Mouse (Mus musculus) left cerebral cortex, postnatal 14 days (tissue): ENCODE measurements around the gene Lkaaear1. TPM values are rescaled to one million over a fixed set of nuclear protein-coding genes. Genes with fewer than 3 reads are reported as not detected.

Source experiments
- DNase-seq, 2 experiments: peaks; one replicate each; pipeline ENCODE4 v3.0.0; 2021 to 2022; ENCODE audit warnings: low spot score in 2 of 2, mixed read lengths in 1 of 2
- intact Hi-C: fragments of 180-260 bp; cut with DNase I; formaldehyde crosslinking; loops from one replicate; pipeline ENCODE4 v1.15.1; 2025
- long read RNA-seq, 2 experiments: library from polyadenylated mRNA; stranded (forward); transcript quantifications; one replicate each; pipeline ENCODE4 v2.0.0; 2021
- total RNA-seq, 2 experiments: library from RNA; stranded (reverse); gene quantifications; 2 replicates each; pipeline ENCODE4 v1.2.3; 2021

Gene Lkaaear1
- total RNA-seq = not detected
- long read RNA-seq, experiment 1 = 0 reads
- long read RNA-seq, experiment 2 = 0 reads

DNA sequence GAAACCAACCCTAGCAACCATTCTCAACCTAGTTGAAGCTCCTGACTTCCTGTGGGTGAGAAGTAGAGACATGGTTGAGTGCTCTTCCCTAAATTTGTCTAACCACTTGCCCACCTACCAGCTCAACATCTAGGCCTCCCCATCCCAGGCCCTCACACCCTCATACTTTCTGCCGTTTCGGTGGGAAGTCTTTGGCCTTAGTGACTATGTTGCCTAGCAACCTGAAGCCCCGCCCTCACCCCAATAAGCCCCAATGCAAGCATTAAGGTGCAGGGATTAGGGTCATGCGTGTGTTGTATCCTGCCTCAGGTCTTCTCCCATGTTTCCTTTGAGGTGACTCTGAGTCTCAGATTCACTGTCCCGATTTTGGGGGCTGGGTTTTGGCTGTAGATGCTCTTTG is at the start of gene Lkaaear1:
TSS of gene Lkaaear1 (minus strand) at position 202 of the 400 bp plus-strand sequence.
- no peak for DNase-seq
- intact Hi-C loops = no loop called here

DNA sequence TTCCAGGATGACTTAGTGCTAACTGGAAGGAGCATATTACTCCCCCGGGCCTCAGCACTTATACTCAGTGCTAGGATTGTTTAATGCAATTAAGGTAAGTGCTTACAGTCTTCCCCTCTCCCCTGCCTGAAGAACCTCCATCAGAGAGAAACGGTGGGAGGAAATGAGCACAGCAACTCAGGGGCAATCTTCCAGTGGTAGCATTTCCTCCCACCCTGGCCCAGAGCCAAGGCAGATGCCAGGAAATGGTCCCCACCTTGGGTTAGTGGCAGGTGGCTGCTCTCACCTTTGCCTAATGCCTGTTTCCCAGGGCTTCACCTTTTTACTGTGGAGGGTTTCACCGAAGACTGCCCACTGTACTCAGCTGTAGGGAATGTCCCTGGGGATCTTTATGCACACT is 31.8 kb upstream of the Lkaaear1 start:
- no peak for DNase-seq
- intact Hi-C loops = no loop called here

DNA sequence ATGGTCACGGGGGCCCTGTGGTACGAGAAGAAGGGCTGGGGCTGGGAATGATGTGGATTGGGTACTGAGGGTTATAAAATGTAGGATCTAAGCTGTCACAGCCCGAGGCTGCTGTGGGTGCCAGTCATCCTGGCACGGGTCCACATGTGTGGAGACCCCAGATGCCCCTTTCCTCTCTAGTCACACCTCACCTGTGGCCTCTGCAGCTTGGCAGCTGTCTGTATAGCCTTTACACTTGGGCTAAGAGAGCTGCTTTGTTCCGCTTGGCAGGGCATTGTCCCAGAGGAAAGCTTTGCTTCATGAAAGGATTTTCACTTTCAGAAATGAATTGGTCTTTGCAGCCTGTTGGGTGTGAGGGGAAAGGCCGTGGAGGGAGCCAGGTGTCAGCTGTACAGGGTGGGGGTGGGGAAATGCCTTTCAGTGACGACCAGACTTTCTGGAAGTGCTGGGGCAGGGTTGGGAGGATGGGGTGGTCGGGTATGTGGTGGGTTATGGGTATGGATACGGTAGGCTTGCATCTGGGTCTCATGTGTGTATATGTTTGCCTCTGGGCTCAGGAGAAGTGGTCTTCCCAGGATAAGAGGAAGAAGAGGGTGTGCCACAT is 29.5 kb upstream of the Lkaaear1 start:
- no peak for DNase-seq
- intact Hi-C loops = loop anchor here (10.0 kb wide), 2 partner anchors 107 to 137 kb away; partner anchors contain the start of genes Pcmtd2 and Polr3k

GRCm38 (mm10) chr2:181722213-181722612 is 24.0 kb upstream of the Lkaaear1 start:
- peak in 1 of 2 experiments; percentile 35 for DNase-seq
- intact Hi-C loops = loop anchor here (10.0 kb wide), 2 partner anchors 113 to 143 kb away; partner anchors contain the start of genes Pcmtd2 and Polr3k

DNA sequence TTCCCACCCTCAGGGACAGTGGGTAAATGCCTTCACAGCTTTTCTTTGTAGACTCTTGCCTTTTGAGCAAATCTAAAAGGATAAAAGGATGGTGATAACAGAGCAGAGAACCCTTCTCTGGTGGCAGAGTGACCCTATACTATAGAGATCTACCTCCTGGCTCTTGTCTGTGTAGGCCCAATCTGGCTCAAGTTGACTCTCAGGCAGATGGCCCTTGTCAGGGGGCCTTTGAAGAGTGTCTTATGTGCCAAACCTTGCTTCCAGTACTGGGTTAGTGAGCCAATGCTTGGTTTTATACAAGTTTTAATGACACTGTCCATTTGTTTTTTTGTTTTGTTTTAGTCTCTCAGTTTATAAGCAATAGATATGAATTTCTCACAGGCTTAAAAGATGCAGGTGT is 23.0 kb upstream of the Lkaaear1 start:
- intact Hi-C loops = loop anchor here (10.0 kb wide), 2 partner anchors 114 to 144 kb away; partner anchors contain the start of genes Pcmtd2 and Polr3k
- DNase-seq = no peak

- no peak for DNase-seq
- intact Hi-C loops = loop anchor here (10.0 kb wide), 2 partner anchors 115 to 145 kb away; partner anchors contain the start of genes Pcmtd2 and Polr3k
Observed at GRCm38 (mm10) chr2:181720061-181720460, 21.8 kb upstream of the Lkaaear1 start.

DNA sequence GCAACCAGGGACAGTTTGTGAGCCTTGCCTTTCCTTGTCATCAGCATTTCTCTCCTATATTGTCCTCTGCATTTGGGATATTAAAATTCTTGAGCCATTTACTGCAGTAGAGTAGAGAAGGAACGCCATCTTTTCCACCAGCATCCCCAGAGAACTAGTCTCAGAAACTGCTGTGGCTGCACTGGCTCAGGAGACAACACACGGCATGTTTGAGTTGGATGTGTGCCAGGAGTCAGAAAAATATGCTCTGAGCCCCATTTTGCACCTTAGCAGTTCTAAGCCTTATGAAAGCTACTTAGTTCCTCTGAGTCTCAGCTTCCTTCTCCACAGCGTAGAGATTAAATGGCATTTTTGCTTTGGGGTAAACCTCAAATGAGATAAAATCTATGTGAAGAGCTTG is 18.7 kb upstream of the Lkaaear1 start:
- intact Hi-C loops = no loop called here
- peak in 1 of 2 experiments; percentile 4 for DNase-seq

- intact Hi-C loops = no loop called here
- DNase-seq = no peak
Observed at GRCm38 (mm10) chr2:181715382-181715781, 17.1 kb upstream of the Lkaaear1 start.

- intact Hi-C loops = no loop called here
- peak; percentile 75 to 81 for DNase-seq
Observed at GRCm38 (mm10) chr2:181714903-181715326, 16.7 kb upstream of the Lkaaear1 start, which contains the start of gene Oprl1. Oprl1 (plus strand) TSS chr2:181715016.

GRCm38 (mm10) chr2:181713749-181714148 is 15.5 kb upstream of the Lkaaear1 start:
- intact Hi-C loops = no loop called here
- DNase-seq = peak; percentile 60 to 83

DNA sequence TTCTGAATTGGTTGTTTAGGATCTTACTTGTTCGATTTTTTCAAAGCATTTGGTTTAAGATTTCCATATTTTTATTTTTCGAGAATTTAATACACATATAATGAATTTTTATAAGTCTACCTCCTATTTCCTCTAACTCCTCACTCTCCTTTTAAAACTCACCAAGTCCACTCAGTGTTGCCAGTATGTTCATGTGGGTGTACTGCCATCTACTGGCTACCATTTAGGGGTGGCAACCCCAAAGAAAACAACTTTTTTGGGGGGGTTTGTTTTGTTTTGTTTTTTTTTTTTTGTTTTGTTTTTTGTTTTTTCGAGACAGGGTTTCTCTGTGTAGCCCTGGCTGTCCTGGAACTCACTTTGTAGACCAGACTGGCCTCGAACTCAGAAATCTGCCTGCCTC is 8.4 kb upstream of the Lkaaear1 start:
- DNase-seq = peak in 1 of 2 experiments; percentile 26
- intact Hi-C loops = no loop called here

- intact Hi-C loops = no loop called here
- DNase-seq = no peak
Observed at GRCm38 (mm10) chr2:181696801-181697420, 1.3 kb downstream of the Lkaaear1 start.

DNA sequence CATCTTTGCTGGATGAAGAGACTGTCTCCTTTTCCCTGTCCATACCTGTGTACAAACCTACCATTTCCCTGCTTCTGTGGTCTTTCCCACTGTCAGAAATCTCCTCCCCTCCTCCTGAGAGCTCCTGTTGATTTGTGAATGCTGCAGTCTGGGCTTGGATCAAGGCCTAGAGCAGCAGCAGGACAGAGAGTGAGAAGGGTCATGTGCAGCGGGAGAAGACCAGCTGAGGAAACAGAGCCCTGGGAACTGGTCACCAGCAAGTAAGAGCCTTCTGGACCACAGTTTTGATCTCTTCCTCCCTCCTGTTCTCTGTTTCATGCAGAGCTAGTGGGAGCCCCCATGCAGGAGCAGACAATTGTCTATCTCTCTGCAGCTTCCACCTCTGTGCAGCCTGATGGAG is 2.5 kb downstream of the Lkaaear1 start:
- intact Hi-C loops = no loop called here
- no peak for DNase-seq

- DNase-seq = no peak
- intact Hi-C loops = no loop called here
Observed at GRCm38 (mm10) chr2:181694581-181694980, 3.7 kb downstream of the Lkaaear1 start.

DNA sequence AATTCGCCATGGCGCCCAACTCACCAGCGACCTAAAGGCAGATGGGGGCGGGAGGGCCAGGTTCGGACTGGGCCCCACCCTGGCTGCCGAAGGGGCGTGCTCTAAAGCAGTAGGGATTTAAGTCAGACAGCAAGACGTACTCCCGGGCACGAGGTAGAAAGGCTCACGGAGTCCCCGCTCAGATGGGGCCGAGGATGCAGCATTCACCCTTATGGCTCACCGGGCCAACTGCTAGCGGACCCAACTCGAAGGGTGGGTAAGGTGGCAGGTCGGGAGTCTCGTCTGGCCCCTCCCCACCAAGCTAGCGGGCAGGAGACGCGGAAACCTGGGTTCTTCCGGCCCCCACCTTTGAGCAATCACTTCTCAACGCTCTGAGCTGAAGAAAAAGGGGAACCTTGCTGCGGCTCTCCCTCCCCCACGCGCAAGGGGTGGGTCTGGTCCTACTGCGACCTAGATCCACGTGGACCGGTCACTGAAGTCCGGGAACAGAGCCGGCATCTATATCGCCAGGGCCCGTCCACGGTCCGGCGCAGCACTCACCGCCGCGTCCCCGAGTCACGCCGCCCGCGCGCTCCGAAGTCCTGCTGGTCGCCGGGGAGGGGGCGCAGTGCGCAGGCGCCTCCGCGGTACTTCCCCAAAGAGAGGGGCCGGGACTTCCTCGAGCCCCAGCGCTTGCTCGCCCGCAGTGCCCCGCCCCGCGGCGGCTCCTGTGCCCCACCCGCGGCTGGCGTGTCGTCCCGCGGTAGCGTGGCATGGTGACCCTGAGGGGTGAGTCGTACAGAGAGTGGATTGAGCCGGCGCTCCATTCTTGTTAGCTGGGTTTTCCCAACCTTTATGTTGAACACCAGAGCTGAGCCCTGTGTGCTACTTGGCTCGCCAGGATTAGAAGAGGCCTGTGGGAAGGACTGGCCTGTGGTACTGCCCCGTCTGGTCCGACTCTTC is 4.6 kb downstream of the Lkaaear1 start, which contains the start of gene Rgs19:
TSS of gene Rgs19 (minus strand) at position 639 of the 942 bp plus-strand sequence.
- DNase-seq = peak; percentile 66 to 81
- intact Hi-C loops = no loop called here

DNA sequence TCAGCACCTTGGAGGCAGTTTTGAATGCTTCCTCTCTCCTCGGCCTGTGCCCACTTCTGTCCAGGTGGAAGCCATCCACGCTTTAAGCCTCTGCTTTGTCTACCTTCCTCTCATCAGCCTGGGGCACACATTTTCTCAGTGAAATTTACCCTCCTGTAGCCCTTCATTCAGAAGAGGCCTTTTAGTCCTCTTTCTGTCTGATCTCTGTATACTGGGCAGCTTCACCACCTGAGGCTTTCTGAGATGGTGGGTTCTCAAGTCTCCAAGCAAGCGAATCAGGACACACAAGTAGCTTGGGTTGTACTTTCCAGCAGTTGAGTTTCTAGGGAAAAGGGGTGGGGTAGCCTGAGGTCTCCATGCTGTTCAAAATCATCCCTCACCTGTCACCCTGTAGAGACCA is 5.9 kb downstream of the Lkaaear1 start:
- intact Hi-C loops = no loop called here
- DNase-seq = no peak

DNA sequence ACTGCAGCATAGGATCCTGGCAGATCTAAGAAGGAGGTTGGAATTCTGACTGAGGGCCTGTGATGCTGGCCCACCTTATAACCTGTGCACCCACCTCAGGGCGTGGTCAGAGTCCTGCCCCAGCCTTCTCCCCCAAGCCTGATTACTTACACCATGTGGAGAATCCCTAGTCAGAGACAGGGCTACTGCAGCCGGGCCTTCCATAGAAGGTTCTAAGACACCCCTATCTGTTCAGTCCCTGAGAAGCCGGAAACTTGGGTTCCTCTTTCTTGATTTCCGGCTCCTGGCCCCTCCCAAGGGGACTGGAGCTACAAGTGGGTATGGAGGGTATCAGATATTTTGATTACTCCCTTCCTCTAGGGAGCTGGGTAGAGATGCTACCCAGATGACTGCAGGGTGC is 6.7 kb downstream of the Lkaaear1 start:
- DNase-seq = no peak
- intact Hi-C loops = no loop called here

- intact Hi-C loops = no loop called here
- DNase-seq = no peak
Observed at GRCm38 (mm10) chr2:181691083-181691482, 7.2 kb downstream of the Lkaaear1 start.

DNA sequence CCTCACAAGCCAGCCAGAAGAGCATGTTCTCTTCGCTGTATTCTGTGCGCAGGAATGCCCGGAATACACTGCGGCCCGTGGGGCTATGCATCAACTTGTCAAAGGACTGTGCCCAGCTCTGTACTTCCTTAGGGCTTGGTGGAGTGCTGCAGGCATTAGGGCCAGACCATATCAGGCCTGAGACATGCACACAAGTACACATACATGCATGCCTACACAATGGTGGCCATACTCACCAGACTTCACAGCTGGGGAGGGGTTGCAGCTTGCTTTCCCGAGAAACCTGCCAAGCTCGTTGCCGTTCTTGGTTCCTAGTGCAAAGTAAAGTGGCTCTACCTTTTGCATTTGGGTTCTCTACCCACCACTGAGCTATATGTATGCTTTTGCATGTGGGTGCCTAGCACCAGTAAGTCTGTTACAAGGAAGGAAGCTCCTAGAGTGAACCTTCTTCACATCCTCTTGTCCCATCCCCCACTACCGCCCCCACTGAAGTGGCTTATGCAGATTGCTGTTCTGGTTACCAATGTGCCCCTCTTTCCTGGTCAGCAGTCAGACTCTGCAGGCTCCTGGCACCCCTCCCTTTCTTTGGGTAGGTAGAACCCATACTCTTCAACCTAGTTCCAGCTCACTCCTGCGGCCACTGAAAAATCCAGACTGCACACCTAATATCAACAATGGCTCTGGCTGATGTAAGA is 8.6 kb downstream of the Lkaaear1 start:
- intact Hi-C loops = no loop called here
- DNase-seq = peak; percentile 34 to 56
